ENCODE assay signal across 11 mouse cellular contexts in genomic region chr5:67821987-67822401, GRCm38 (mm10). TPM values are rescaled to one million over a fixed set of nuclear protein-coding genes. Genes with fewer than 3 reads are reported as not detected.
DNase-seq lines count a peak whose midpoint lies in the region; ATAC-seq and TF ChIP-seq lines count a peak whose summit lies in the region.
"Had no signal": no experiment of that assay in that cellular context is flagged by ENCODE, and none has a peak within 500 bp of the region (broad histone marks: within the 10 kb centered on the region; RNA-seq: fewer than 3 reads in every experiment).

No protein-coding gene starts in this region.

- intact Hi-C loops in left cerebral cortex, postnatal 10 days (cut with DNase I), result no loop called here

- whole genome bisulfite sequencing in heart, embryonic 12.5 days, result 85% methylated on average over 8 of the region's 8 CpGs

- H3K4me3 ChIP-seq in heart, embryonic 12.5 days, result no peak overlapping the region
- 0 out of 2 replicates have a peak overlapping the region, but pooled peaks have one; percentile 3 for H3K4me3 ChIP-seq in bone marrow macrophage, adult 2 months (ENCODE audit: insufficient read depth, low read length)
- H3K4me3 ChIP-seq: limb, embryonic 12.5 days; neural tube, embryonic 12.5 days had no signal

- no peak for TF ChIP-seq CTCF in bone marrow macrophage, adult 2 months (IDR thresholded peaks at IDR 0.05; ENCODE audit: low read depth, low read length)

- no peak overlapping the region for H3K27ac ChIP-seq in heart, embryonic 12.5 days (ENCODE audit: poor library complexity, severe bottlenecking)
- peak overlapping the region; percentile 91 for H3K27ac ChIP-seq in bone marrow macrophage, adult 2 months (ENCODE audit: insufficient read depth, low read depth, low read length)
- H3K27ac ChIP-seq: limb, embryonic 12.5 days; neural tube, embryonic 12.5 days had no signal

- H3K9me3 ChIP-seq in heart, embryonic 12.5 days (replicated peaks), result no peaks in the 10 kb centered on the region
- H3K9me3 ChIP-seq: limb, embryonic 12.5 days; neural tube, embryonic 12.5 days had no signal

- peak; percentile 98 for DNase-seq in heart, adult 11 months
- peak; percentile 26 for DNase-seq in liver
- DNase-seq in embryo, embryonic 9.5 days (ENCODE audit: extremely low spot score), result no peak
- no peak for DNase-seq in layer of hippocampus, adult 9-11 months
- DNase-seq in left cerebral cortex, postnatal 10 days (ENCODE audit: extremely low spot score in 1 of 2, low spot score in 2 of 2), result no peak

- H3K27me3 ChIP-seq in heart, embryonic 12.5 days (replicated peaks), result no peaks in the 10 kb centered on the region
- H3K27me3 ChIP-seq: limb, embryonic 12.5 days; neural tube, embryonic 12.5 days had no signal

- peaks cover 10% of the 10 kb centered on the region for H3K4me1 ChIP-seq in heart, embryonic 12.5 days (replicated peaks)
- H3K4me1 ChIP-seq in bone marrow macrophage, adult 2 months (ENCODE audit: control insufficient read depth, insufficient read depth, low read length), result peaks cover 36% of the 10 kb centered on the region
- H3K4me1 ChIP-seq: limb, embryonic 12.5 days had no signal

- TF ChIP-seq POLR2A in bone marrow macrophage, adult 2 months (IDR thresholded peaks at IDR 0.05; ENCODE audit: borderline replicate concordance, low read depth, low read length), result no peak

- ATAC-seq in heart, embryonic 12.5 days (ENCODE audit: insufficient number of reproducible peaks, low FRiP score), result no peak
- ATAC-seq in megakaryocyte-erythroid progenitor cell, adult 5-6 weeks (replicated peaks; ENCODE audit: low FRiP score, low TSS enrichment, poor library complexity, severe bottlenecking), result peak; percentile 80
- ATAC-seq: intestine, postnatal 0 days had no signal

- H3K36me3 ChIP-seq in heart, embryonic 12.5 days, result no peaks in the 10 kb centered on the region
- H3K36me3 ChIP-seq: limb, embryonic 12.5 days; neural tube, embryonic 12.5 days had no signal

- H3K9ac ChIP-seq in heart, embryonic 12.5 days, result no peak overlapping the region
- H3K9ac ChIP-seq: limb, embryonic 12.5 days; neural tube, embryonic 12.5 days had no signal

- H3K4me2 ChIP-seq in heart, embryonic 12.5 days, result no peak overlapping the region
- H3K4me2 ChIP-seq: limb, embryonic 12.5 days; neural tube, embryonic 12.5 days had no signal

RNA-seq across cellular contexts. Expression of gene Atp8a1, which starts 25.2 kb away (rescaled TPM):
- 16.8 and 20.0 TPM in 2 replicates for polyA plus RNA-seq in heart, embryonic 12.5 days (2016; fragmentation: Nextera tagmentation; extraction: Ambion mirVana)
- polyA plus RNA-seq in bone marrow macrophage, adult 2 months (2012; ENCODE audit: insufficient read depth, insufficient read length, missing spikeins), result 51.0 and 52.6 TPM in 2 replicates
- 163 and 242 TPM in 2 replicates for total RNA-seq in megakaryocyte-erythroid progenitor cell, adult 5-6 weeks (2014; fragmentation: Nextera tagmentation)
- total RNA-seq in megakaryocyte-erythroid progenitor cell, adult 5-6 weeks (2017), result 103 and 184 TPM in 2 replicates
- total RNA-seq in left cerebral cortex, postnatal 10 days (2021), result 100 to 1,000 TPM; 145 to 152 TPM

Comparison
In these comparisons a context has a peak if more than half of its experiments do, and no peak if none do; other contexts are left out.
1. DNase-seq: peak in heart, adult 11 months (single experiment) and liver (single experiment); none in embryo, embryonic 9.5 days (single experiment), layer of hippocampus, adult 9-11 months (single experiment) and left cerebral cortex, postnatal 10 days (0 of 2).